Mouse (Mus musculus): Measurements from ENCODE around the gene Cpm. TPM values are rescaled to one million over a fixed set of nuclear protein-coding genes. Genes with fewer than 3 reads are reported as not detected.

Gene Cpm
- total RNA-seq, 1 experiment from 2014 or later: 1.4 TPM

DNA sequence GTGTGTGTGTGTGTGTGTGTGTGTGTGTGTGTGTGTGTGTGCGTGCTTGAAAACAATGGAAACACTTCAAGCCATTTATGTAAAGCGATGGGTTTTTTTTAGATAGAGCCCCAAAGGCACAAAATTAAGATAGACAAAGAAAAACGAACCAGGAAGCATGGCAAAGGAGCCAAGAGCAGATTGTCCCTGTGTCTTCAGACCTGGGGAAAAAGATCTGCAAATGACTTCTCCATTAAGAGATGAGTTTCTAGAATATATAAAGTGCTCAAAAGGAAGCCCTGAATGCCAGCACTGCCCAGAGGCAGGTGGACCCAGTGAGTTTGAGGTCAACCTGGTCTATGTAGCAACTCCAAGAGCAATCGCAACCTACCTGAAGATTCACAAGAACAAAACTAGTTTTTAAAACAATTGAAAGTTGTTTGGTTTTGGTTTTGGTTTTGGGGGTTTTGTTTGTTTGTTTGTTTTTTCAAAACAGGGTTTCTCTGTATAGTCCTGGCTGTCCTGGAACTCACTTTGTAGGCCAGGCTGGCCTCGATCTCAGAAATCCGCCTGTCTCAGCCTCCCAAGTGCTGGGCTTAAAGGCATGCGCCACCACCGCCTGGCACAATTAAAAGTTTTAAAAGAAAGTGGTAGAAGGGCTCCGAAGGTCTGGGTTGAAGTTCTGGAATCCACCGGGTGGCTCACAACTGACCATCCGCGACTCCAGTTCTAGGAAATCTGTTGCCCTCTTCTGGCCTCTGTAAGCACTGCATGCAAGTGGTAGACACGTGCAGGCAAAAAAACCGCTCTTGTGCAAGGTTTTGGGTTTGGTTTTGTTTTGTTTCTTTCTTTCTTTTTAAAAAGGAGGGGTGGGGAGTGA, 52.9 kb downstream of the Cpm start:
- ATAC-seq (replicated peaks in 1 of 2; ENCODE audit: insufficient read depth in 1 of 2, low FRiP score in 2 of 2, low TSS enrichment in 1 of 2, low read depth in 1 of 2, poor library complexity in 2 of 2, severe bottlenecking in 2 of 2): peak in 1 of 2 experiments; percentile 51; a peak in 1 of 4 replicates

GRCm38 (mm10) chr10:117682858-117683733, 53.8 kb downstream of the Cpm start:
- ATAC-seq (replicated peaks in 1 of 2; ENCODE audit: insufficient read depth in 1 of 2, low FRiP score in 2 of 2, low TSS enrichment in 1 of 2, low read depth in 1 of 2, poor library complexity in 2 of 2, severe bottlenecking in 2 of 2): no peak

- no peak for ATAC-seq (replicated peaks in 1 of 2; ENCODE audit: insufficient read depth in 1 of 2, low FRiP score in 2 of 2, low TSS enrichment in 1 of 2, low read depth in 1 of 2, poor library complexity in 2 of 2, severe bottlenecking in 2 of 2)
These were observed 54.4 kb downstream of the Cpm start for GRCm38 (mm10) chr10:117683734-117684037.

DNA sequence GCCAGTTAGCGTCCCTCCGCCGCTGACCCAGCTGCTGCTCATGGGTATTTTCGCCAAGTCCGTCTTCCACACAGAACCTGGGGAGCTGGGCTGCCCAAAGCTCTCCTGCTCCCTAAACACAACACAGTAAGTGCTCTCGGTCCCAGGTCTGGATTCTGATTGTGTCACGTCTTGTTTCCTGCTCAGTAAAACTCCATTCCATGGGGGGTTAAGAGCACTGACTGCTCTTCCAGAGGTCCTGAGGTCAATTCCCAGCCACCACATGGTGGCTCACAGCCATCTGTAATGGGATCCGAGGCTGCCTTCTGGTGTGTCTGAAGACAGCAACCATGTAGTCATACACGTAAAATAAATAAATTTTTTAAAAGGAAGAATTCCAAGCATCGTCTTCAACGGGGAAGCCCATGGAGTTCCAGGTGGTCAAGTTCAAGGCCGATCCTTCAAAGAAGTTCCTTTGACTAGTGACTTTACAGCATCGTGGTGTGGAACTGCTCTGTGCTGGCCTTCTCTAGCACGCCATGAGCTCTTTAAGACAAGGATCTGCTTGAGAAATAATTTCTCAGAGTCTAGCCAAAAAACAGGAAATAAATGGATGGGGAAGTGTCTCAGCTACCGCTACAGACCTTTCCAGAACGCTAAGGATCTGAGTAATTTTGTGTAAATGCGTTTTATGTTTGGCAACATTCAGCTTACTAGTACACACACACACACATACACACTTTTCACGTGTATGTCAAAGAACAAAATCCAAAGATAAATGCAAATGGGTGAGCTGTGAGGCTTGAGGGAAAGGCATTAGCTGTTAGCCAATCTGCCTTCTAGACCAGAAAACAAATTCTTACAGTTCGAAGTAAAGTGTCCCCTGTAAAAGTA, 55.2 kb downstream of the Cpm start:
- ATAC-seq (replicated peaks in 1 of 2; ENCODE audit: insufficient read depth in 1 of 2, low FRiP score in 2 of 2, low TSS enrichment in 1 of 2, low read depth in 1 of 2, poor library complexity in 2 of 2, severe bottlenecking in 2 of 2): peak; percentile 40 to 43; a peak in 1 of 4 replicates

DNA sequence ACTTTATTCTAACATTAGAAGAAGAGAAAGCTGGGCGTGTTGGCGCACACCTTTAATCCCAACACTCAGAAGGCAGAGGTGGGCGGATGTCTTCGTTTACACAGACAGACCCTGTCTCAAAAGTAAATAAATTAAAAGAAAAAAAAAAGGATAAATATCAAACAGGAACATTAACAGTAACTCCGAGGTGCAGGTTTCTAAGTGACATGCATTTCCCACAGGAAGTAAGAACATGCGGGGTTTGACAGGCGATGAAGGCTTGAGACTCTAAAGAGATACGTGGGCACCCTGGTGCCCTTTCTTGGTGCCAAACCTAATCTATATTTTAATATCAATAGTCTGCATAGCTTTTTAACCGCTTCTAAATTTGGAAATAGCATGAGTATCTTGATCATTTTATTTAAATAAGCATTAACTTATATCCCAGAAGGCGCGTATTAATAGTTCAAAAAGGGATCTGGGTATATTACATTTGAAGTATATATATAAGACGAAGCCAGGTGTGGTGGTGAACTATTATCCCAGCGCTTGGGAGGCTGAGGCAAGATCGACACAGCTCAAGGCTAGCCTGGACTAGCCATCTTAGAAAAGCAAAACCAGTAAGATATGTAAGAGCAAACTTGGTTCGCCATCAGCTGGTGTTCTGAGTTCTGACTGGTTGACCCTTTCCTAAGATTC, 56.0 kb downstream of the Cpm start:
- no peak for ATAC-seq (replicated peaks in 1 of 2; ENCODE audit: insufficient read depth in 1 of 2, low FRiP score in 2 of 2, low TSS enrichment in 1 of 2, low read depth in 1 of 2, poor library complexity in 2 of 2, severe bottlenecking in 2 of 2)

GRCm38 (mm10) chr10:117685849-117686591, 56.7 kb downstream of the Cpm start:
- ATAC-seq (replicated peaks in 1 of 2; ENCODE audit: insufficient read depth in 1 of 2, low FRiP score in 2 of 2, low TSS enrichment in 1 of 2, low read depth in 1 of 2, poor library complexity in 2 of 2, severe bottlenecking in 2 of 2): no peak

- no peak for ATAC-seq (replicated peaks in 1 of 2; ENCODE audit: insufficient read depth in 1 of 2, low FRiP score in 2 of 2, low TSS enrichment in 1 of 2, low read depth in 1 of 2, poor library complexity in 2 of 2, severe bottlenecking in 2 of 2)
These were observed 57.7 kb downstream of the Cpm start for GRCm38 (mm10) chr10:117687018-117687417.

DNA sequence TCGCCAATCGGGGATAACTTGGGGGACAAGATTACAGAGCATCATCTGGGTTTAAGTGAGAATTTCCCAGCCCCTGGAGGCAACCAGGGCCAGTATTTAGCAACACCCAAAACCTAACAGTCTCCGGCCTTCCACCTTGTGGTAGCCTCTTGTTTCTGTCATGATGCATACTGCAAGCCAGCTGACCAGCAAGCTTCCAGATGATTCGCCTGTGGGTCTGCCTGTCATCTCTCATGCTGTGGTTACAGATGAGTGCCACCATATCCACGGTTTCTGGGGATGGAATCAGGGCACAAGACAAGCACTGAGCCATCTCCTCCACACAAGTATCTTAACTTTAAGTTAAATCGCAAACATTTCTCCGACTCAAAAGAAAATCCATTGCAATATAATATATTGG, 58.3 kb downstream of the Cpm start:
- ATAC-seq (replicated peaks in 1 of 2; ENCODE audit: insufficient read depth in 1 of 2, low FRiP score in 2 of 2, low TSS enrichment in 1 of 2, low read depth in 1 of 2, poor library complexity in 2 of 2, severe bottlenecking in 2 of 2): no peak

- no peak for ATAC-seq (replicated peaks in 1 of 2; ENCODE audit: insufficient read depth in 1 of 2, low FRiP score in 2 of 2, low TSS enrichment in 1 of 2, low read depth in 1 of 2, poor library complexity in 2 of 2, severe bottlenecking in 2 of 2)
These were observed 59.2 kb downstream of the Cpm start for GRCm38 (mm10) chr10:117688204-117689151.

- ATAC-seq (replicated peaks in 1 of 2; ENCODE audit: insufficient read depth in 1 of 2, low FRiP score in 2 of 2, low TSS enrichment in 1 of 2, low read depth in 1 of 2, poor library complexity in 2 of 2, severe bottlenecking in 2 of 2): no peak
These were observed 60.2 kb downstream of the Cpm start for GRCm38 (mm10) chr10:117689297-117690100.

GRCm38 (mm10) chr10:117690101-117690352, 60.7 kb downstream of the Cpm start:
- no peak; a peak in 1 of 4 replicates for ATAC-seq (replicated peaks in 1 of 2; ENCODE audit: insufficient read depth in 1 of 2, low FRiP score in 2 of 2, low TSS enrichment in 1 of 2, low read depth in 1 of 2, poor library complexity in 2 of 2, severe bottlenecking in 2 of 2)

- no peak for ATAC-seq (replicated peaks in 1 of 2; ENCODE audit: insufficient read depth in 1 of 2, low FRiP score in 2 of 2, low TSS enrichment in 1 of 2, low read depth in 1 of 2, poor library complexity in 2 of 2, severe bottlenecking in 2 of 2)
These were observed 61.5 kb downstream of the Cpm start for GRCm38 (mm10) chr10:117690770-117691296.

DNA sequence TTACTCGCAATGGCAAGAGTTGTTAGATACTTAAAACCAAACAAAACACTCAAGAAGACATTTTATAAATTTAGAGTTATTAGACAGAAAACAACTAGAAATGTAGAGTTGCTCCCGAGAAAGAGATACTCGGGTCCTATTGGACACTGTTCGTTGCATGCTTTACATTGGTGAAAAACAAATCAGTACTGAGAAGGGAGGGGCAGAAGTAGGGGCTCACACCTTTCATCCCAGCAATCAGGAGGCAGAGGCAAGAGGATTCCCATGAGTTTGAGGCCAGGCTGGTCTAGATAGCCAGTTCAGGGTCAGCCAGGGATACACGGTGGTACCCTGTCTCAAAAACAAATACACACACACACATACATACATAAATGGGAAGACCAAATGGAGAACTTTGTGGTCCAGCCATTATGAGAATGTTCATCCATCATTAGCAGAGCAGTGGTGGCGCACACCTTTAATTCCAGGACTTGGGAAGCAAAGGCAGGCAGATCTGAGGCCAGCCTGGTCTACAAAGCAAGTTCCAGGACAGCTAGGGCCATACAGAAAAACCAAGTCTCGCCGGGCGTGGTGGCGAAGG, 62.2 kb downstream of the Cpm start:
- no peak for ATAC-seq (replicated peaks in 1 of 2; ENCODE audit: insufficient read depth in 1 of 2, low FRiP score in 2 of 2, low TSS enrichment in 1 of 2, low read depth in 1 of 2, poor library complexity in 2 of 2, severe bottlenecking in 2 of 2)

GRCm38 (mm10) chr10:117692173-117692572, 62.9 kb downstream of the Cpm start:
- ATAC-seq (replicated peaks in 1 of 2; ENCODE audit: insufficient read depth in 1 of 2, low FRiP score in 2 of 2, low TSS enrichment in 1 of 2, low read depth in 1 of 2, poor library complexity in 2 of 2, severe bottlenecking in 2 of 2): no peak

All from hematopoietic stem cell, adult 5-6 weeks (primary cell).